Comparison of ENCODE assay signal across 18 mouse cellular contexts in genomic region chr13:99943525-99943924, GRCm38 (mm10). TPM values are rescaled to one million over a fixed set of nuclear protein-coding genes. Genes with fewer than 3 reads are reported as not detected.
DNase-seq lines count a peak whose midpoint lies in the region; ATAC-seq and TF ChIP-seq lines count a peak whose summit lies in the region.
"Had no signal": no experiment of that assay in that cellular context is flagged by ENCODE, and none has a peak within 500 bp of the region (broad histone marks: within the 10 kb centered on the region; RNA-seq: fewer than 3 reads in every experiment).

No protein-coding gene starts in this region.

- TF ChIP-seq CTCF in kidney, adult 2 months (conservative IDR thresholded peaks at IDR 0.05; ENCODE audit: insufficient read depth, insufficient read length, low read depth, low read length): 0 out of 2 replicates have a peak, but pooled peaks have one; percentile 13
- TF ChIP-seq CTCF in lung, embryonic 14.5 days (IDR thresholded peaks at IDR 0.05; ENCODE audit: low read depth): 0 out of 2 replicates have a peak, but pooled peaks have one; percentile 12
- TF ChIP-seq CTCF in brain, embryonic 14.5 days (IDR thresholded peaks at IDR 0.05; ENCODE audit: borderline replicate concordance, extremely low read depth, insufficient read depth, insufficient read length): peak; percentile 15; the same call in 1 of the 2 replicates

- no peak overlapping the region for H3K4me3 ChIP-seq in kidney, adult 2 months (ENCODE audit: insufficient read depth, low read depth, low read length)
- no peak overlapping the region for H3K4me3 ChIP-seq in lung, embryonic 14.5 days (ENCODE audit: low read depth, low read length)
- H3K4me3 ChIP-seq: embryonic facial prominence, embryonic 13.5 days; heart, embryonic 10.5 days; midbrain, embryonic 15.5 days had no signal

- no peaks in the 10 kb centered on the region for H3K9me3 ChIP-seq in lung, embryonic 14.5 days (ENCODE audit: low read depth, low read length)
- H3K9me3 ChIP-seq: embryonic facial prominence, embryonic 13.5 days; heart, embryonic 10.5 days; midbrain, embryonic 15.5 days had no signal

- no peak for ATAC-seq in lung, embryonic 14.5 days (ENCODE audit: insufficient read depth)
- ATAC-seq: midbrain, embryonic 15.5 days had no signal

- H3K27ac ChIP-seq in kidney, adult 2 months (ENCODE audit: insufficient read depth, low read depth, low read length): no peak overlapping the region
- no peak overlapping the region for H3K27ac ChIP-seq in lung, embryonic 14.5 days (ENCODE audit: low read depth)
- H3K27ac ChIP-seq: embryonic facial prominence, embryonic 13.5 days; heart, embryonic 10.5 days; hindbrain, embryonic 14.5 days; midbrain, embryonic 15.5 days had no signal

- TF ChIP-seq POLR2A in kidney, adult 2 months (IDR thresholded peaks at IDR 0.05; ENCODE audit: low read depth, low read length): no peak
- no peak for TF ChIP-seq POLR2A in brain, embryonic 14.5 days (IDR thresholded peaks at IDR 0.05; ENCODE audit: borderline replicate concordance, extremely low read depth, insufficient read depth, insufficient read length, poor library complexity, severe bottlenecking)

- WGBS in kidney, adult 2 months: 97% methylated on average over 2 of the region's 2 CpGs
- WGBS in lung, embryonic 14.5 days: 94% methylated on average over 2 of the region's 2 CpGs

- H3K36me3 ChIP-seq in kidney, adult 2 months (ENCODE audit: control insufficient read depth, insufficient read depth, low read length): no peaks in the 10 kb centered on the region; the same call in 1 of the 2 replicates
- 0 out of 2 replicates have a peak, but pooled peaks cover 3% of the 10 kb centered on the region for H3K36me3 ChIP-seq in lung, embryonic 14.5 days (ENCODE audit: insufficient read depth)
- H3K36me3 ChIP-seq: midbrain, embryonic 15.5 days had no signal

- H3K27me3 ChIP-seq in kidney, adult 2 months (replicated peaks; ENCODE audit: control insufficient read depth, insufficient read depth, low read length): no peaks in the 10 kb centered on the region
- H3K27me3 ChIP-seq in lung, embryonic 14.5 days (ENCODE audit: insufficient read depth, low read length): no peaks in the 10 kb centered on the region
- H3K27me3 ChIP-seq: embryonic facial prominence, embryonic 13.5 days; midbrain, embryonic 15.5 days had no signal

- DNase-seq in kidney, adult 2 months: no peak
- DNase-seq in kidney, postnatal 4 days: no peak
- no peak for DNase-seq in lung, embryonic 14.5 days
- no peak for DNase-seq in lung, postnatal 10 days
- peak; percentile 22 for DNase-seq in ES-CJ7 (ENCODE audit: low read depth, low spot score)
- DNase-seq in brain, embryonic 14.5 days (ENCODE audit: low read depth): no peak
- DNase-seq in urinary bladder, postnatal 10 days (ENCODE audit: low spot score): no peak
- DNase-seq: adrenal gland, postnatal 36 days; cerebellum, adult 9-10 months; gastrocnemius, postnatal 14 days; kidney, adult 8-10 months; lung, adult 18-20 months; thymus, adult 2 months had no signal

- H3K4me2 ChIP-seq in lung, embryonic 14.5 days: no peak overlapping the region
- H3K4me2 ChIP-seq: embryonic facial prominence, embryonic 13.5 days; hindbrain, embryonic 14.5 days; midbrain, embryonic 15.5 days had no signal

- H3K4me1 ChIP-seq in kidney, adult 2 months (ENCODE audit: control insufficient read depth, insufficient read depth, low read length): no peaks in the 10 kb centered on the region
- H3K4me1 ChIP-seq in lung, embryonic 14.5 days (ENCODE audit: insufficient read depth): no peaks in the 10 kb centered on the region
- H3K4me1 ChIP-seq: heart, embryonic 10.5 days had no signal

- H3K9ac ChIP-seq in lung, embryonic 14.5 days: no peak overlapping the region
- H3K9ac ChIP-seq: embryonic facial prominence, embryonic 13.5 days; hindbrain, embryonic 14.5 days; midbrain, embryonic 15.5 days had no signal

RNA-seq across cellular contexts. Expression of gene Cartpt, which starts 42.6 kb away (rescaled TPM):
- not detected in 2 replicates for polyA plus RNA-seq in kidney, adult 2 months (2012; rRNA removed)
- 0.33 and 0.47 TPM in 2 replicates for polyA plus RNA-seq in lung, embryonic 14.5 days (2014; fragmentation: Nextera tagmentation; extraction: Ambion mirVana)
- polyA plus RNA-seq in brain, embryonic 14.5 days (2012; rRNA removed): 4.7 and 7.6 TPM in 2 replicates
- polyA plus RNA-seq: limb, embryonic 11.5 days had no signal
